Mouse (Mus musculus): Measurements from ENCODE around the gene Alkbh1. TPM values are rescaled to one million over a fixed set of nuclear protein-coding genes. Genes with fewer than 3 reads are reported as not detected.

The Alkbh1 gene
- total RNA-seq, 4 experiments from 2014 or later = 18.8 to 22.9 (median 19.0) TPM

DNA sequence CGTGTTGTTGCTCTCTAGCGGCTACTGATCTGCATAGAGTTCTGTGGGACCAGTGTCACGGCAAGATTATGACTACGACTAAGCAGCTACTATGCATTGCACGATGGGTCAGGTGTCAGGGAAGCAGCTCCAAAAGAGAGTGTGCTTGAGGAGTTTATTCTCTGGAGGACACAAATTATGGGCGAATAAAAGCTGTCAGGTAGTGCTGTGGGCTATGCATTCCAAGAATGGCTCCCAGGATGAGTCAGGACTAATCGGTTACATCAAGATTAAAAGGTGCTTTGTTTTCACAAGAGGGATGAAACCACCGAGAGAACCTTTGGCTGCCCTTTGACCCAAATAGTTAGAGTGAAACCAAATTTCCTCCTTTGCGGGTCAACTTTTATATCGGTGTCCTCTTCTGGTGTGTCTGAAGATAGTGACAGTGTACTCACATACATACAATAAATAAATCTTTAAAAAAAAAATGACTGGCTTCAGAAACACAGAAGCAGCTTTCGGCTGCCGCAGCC is 23.8 kb downstream of the Alkbh1 start:
- DNase-seq (ENCODE audit: low spot score in 2 of 2) = no peak

DNA sequence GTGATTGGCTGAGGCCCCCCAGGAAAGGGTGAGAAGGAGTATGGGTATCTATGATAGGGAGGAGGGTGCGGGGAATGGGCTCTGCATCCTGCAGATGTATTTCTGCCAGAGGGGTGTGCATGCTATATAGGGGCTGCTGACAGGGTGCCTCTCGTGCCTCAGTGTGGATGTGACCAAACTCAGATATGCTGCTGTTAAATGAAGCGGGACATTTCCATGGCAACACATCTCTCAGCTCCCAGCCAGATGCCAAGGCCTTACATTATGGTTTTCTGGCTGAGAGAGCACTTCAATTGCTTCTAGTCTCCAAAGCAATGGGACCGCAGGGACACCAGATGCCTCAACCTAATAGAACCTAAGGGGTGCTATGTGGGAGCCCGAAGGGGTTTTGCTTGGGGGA is 24.9 kb downstream of the Alkbh1 start:
- no peak for DNase-seq (ENCODE audit: low spot score in 2 of 2)

DNA sequence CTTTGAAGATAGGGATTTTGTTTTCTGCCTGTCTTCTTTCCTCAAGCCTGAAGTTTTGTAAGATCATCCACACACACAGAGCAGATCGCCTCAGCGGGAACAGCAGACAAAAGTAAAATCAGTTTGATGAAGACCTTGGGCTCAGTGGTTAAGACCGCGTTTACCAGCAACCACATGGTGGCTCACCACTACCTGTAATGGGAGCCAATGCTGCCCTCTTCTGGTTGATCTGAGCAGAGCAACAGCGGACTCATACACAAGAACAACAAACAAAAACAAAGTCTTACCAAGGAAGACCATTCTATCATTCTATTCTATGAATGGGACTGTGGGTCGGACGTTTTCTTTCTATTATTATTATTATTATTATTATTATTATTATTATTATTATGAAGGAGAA is 27.1 kb downstream of the Alkbh1 start:
- no peak for DNase-seq (ENCODE audit: low spot score in 2 of 2)

DNA sequence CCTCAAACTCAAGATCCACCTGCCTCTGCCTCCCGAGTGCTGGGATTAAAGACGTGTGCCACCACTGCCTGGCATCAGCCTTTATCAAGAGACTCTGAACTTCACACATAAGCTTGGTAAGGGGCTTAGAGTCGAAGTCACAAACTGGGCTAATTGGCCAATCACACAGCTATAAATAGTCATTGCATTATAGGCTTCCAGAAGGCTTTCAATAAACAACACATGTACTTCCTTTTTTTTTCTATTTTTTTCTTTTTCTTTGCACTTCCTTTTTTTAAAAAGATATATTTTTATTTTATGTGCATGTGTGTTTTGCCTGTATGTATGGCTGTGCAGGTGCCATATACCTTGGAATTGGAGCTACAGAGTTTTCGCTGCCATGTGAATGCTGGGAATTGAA is 28.5 kb downstream of the Alkbh1 start:
- DNase-seq (ENCODE audit: low spot score in 2 of 2) = no peak

DNA sequence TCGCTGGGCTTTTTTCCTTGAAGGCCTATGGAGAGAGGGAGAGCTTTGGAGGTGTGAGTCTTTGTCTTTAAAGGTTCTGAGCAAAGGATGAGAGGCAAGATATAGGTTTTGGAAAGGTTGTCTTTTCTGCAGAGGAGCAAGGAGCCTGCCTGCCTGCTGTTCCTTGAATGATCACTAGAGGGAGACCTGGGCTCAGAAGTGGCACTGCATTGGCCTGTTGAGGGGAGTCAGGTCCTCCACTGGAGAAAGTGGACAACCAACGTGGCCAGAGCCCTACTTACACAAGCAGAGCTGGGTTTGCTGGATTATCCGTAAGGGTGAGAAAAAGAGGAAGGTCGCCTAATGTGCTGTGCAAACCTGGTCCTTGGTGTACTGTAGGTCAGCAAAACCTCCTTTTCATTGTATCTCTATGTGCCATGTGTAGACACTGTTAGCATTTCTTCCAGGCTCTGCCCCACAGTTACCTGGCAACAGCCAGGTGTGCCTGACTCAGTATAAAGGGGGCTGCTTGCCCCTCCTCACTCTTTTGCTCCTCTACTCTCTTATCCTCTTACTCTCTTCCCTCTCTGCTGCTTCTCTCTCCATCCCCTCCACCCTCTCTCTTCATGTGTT is 30.5 kb downstream of the Alkbh1 start:
- peak; percentile 24 to 40 for DNase-seq (ENCODE audit: low spot score in 2 of 2)

DNA sequence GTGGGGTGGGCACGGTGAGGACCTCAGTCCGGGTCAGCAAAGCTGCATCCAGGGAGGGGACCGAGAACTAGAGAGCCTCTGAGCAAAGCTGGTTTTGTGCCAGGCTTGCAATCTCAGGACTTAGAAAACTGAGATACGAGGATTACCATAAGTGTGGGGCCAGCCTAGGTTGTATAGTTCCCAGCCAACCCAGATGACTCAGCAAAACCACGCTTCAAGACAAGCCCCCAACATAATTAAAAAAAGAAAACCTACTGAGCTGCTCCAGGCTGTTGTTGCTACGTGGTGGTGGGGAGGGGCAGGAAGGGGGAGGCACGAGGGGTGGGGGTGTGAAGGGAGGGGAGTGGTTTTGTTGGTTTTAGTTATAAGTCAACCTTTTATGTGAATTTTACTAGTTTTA is 32.8 kb downstream of the Alkbh1 start:
- DNase-seq (ENCODE audit: low spot score in 2 of 2) = no peak

DNA sequence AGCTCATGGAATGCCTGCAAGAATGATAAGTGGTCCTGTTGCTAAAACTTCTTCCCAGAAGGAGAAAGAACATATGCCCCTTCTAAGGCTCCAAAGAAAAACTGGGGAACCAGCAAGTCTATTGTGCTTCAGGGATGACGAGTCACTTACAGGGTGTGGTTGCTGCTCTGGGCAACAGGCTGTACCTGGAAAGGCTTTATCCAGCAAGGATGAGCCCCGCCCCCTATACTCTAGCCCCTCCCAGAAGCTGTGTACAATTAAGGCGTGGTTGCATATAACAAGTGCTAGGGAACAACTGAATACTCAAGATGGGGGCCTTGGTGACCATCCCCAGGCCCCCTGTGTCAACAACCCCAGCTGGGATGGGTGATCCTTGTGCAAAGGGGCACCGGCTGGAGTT is 34.7 kb downstream of the Alkbh1 start:
- no peak for DNase-seq (ENCODE audit: low spot score in 2 of 2)

DNA sequence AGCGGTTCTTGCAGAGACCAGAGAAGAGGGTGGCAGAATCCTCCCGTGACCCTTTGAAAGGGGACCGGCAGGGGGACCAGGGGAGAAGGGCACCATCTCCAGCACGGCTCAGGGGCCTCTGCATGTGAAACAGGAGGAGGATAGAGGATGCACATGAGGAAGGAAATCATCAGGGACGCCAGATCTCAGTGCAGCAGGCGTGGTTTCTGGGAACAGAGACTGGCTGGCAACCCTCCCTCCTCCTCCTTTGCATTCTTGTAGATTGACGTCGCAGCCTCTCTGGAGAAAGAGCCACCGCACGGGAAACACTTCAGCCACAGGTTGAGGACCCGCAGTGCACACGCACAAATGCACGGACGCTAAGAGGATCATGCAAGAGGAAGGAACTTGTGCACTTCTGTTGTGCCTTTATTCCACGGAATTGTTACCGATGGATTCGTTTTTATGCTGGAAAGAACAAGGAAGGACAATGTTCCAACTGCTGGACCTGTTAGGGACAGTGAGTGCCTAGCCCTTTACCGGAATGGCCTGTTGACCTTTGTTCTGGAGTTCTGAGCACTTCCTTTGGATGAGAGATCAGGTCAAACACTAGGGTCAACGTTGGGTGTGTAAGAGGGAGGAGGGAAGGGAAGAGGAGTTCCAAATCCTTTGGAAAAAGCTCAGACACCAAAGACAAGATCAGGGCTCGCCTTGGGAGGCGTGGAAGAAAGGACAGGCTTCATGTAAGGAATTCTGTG is 35.8 kb downstream of the Alkbh1 start:
- no peak for DNase-seq (ENCODE audit: low spot score in 2 of 2)

DNA sequence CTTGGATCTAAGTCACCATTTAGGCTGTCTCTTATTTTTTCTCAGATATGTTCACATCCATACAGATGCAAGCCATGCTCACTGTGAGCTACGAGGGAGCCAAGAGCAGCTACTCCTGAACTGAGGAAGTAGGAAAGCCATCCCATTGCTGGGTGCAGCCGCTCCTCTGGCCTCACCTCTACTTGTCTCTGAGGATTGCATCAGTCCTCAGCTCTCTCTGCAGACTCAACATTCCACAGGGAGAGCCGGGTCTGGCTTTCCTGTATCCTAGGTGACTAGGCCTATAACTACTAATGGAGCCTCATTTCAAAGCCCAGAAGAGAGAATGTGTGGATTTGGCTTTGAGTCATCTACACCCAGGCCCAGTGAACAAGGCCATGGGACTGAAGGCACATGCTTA is 38.1 kb downstream of the Alkbh1 start:
- DNase-seq (ENCODE audit: low spot score in 2 of 2) = no peak

DNA sequence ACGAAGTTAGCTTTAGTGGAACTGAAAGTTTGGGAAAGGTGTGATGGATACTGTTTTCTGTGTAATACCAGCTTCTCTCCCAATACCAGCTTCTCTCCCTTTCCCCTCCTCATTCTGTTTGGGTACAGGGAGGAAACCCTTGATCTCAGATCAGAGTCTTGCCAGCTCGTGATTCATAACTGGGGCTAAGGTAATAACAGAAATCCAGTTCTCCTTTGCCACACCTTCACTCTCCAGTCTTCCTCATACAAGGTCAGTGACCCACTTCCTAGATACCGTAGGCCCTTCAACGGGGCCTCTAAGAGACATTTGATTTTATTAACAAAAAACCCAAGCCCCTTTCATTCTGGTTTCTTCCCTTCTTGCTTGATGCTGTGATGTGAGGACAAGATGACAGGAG is 38.7 kb downstream of the Alkbh1 start:
- no peak for DNase-seq (ENCODE audit: low spot score in 2 of 2)

DNA sequence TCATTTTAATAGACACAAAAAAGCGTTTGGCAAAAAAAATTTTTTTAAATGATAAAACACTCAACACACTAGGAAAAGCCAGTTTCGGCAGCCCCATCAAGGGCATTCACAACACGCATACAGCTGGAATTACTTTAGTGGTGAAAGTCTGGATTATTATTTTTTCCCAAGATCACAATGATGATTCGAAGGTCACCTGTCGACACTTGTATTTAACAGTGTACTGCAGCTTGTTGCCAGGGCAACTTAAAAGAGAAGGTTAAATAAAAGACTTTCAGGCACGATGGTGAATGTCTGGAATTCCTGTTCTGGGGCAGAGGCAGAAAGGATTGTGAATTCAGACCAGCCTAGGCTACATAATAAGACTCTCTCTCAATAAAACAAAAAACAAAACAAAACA is 41.9 kb downstream of the Alkbh1 start:
- DNase-seq (ENCODE audit: low spot score in 2 of 2) = no peak

DNA sequence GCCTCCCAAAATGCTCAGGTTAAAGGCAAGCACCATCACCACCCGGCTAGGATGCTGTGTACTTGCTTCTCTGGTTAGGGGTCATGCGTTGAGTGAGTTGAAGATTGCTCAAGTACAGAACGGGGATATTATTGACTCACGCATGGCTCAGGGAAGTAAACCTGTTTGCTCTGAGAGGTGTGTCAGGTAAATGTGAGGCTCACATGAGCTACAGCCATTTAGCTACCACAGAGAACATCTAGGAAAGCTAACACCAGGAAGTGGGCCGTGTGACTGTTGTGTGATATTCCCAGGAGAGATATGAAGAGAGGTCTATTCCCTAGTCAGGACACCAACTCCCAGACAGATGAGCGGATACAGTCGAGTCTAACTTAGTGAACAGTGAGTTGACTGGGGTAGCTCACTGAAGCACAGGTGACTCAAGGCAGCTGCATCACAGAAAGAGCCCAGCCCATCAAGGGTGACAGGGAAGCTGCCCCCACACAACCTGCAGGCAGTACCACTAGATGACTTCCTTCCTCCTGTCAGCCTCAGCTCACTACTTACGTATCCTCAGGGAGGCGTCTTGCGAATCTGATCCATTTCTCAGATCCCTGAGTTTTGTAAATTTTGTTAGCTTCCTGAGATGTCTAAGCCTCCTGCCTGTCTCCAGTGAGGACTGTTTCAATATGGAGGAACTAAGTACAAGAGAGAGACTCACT is 44.5 kb downstream of the Alkbh1 start:
- DNase-seq (ENCODE audit: low spot score in 2 of 2) = no peak

DNA sequence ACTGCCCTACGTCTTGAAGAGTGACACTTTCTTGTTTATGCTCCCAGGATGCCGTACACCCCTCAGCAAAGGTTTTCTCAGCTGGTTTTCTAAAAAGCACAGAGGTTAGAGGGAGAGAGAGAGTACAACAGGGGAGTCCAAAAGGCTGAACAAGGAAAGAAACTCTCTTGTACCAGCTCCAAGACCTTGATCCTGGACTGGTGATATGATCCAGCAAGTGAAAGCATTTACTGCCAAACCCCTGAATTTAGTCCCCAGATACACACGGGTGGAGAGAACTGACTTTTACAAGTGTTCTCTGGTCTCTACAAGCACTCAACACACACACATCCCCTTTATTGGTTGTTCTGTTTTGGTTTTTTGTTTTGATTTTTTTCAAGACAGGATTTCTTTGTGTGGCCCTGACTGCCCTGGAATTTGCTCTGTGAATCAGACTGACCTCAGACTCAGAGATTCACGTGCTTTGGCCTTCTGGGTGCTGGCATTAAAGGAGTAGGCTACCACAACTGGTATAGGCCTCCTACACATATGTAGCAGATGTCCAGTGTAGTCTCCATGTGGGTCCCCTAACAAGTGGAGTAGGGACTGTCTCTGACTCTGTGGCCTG is 45.9 kb downstream of the Alkbh1 start:
- DNase-seq (ENCODE audit: low spot score in 2 of 2) = no peak

DNA sequence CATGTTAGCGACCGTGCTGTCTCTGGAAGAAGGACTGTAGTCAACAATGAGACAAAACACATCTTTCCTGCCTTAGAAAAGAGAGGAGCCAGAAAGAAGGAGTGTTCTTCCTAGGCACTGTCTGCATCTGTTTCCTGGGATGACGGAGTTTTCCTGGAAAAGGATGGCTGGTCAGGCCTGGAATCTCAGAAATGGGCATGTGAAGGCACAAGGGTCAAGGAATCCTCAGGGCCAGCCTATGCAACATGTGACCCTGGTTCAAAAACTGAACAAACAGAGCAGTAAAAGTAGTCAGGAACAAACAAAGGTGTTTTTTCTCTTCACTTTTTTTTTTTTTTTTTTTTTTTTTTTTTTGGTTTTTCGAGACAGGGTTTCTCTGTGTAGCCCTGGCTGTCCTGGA is 46.7 kb downstream of the Alkbh1 start:
- DNase-seq (ENCODE audit: low spot score in 2 of 2) = no peak

DNA sequence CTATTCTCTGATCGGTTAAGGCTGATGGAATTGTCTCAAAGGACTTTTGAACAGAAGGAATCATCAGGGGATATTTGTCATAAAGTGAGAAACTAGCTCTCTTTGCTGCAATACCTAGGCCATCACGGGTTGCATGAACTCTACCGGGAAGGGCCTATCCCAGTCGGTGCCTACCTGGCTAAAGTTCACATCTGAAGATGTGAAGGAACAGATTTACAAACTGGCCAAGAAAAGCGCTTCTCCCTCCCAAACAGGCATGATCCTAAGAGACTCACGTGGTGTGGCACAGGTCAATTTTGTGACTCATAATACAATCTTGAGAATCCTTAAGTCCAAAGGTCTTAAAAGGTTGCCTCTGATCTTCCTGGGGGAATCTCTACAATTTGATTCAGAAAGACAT is 49.5 kb downstream of the Alkbh1 start:
- no peak for DNase-seq (ENCODE audit: low spot score in 2 of 2)

DNA sequence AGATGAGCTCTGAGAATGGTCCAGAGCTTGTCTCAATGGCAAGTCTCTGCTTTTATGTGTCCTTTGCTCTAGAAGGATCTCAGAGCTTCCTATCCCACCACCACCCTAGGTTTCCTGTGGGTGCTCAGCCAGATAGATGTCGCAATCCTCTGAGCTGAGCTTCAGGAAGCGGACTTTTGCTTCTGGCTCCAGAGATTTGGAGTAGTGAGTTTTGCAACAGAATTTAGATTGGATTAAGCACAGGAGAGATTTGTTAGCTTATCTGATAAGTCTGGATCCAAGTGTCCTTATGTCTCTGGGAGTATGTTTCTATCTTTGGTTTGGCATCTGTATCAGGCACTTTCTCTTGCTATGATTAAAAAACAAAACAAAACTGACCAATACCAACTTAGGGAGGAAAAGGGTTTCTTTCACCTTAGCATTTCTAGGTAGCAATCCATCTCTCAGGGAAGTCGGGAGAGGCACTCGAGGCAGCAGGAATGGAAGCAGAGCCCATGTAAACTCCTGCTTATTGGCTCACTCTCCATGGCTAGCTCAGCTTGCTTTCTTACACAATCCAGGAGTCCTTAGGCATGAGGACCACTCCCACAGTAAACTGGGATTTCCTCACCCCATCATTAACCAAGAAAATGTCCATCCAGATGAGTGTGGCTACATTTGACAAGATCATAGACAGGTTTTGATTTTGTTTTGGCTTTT is 50.2 kb downstream of the Alkbh1 start:
- no peak for DNase-seq (ENCODE audit: low spot score in 2 of 2)

DNA sequence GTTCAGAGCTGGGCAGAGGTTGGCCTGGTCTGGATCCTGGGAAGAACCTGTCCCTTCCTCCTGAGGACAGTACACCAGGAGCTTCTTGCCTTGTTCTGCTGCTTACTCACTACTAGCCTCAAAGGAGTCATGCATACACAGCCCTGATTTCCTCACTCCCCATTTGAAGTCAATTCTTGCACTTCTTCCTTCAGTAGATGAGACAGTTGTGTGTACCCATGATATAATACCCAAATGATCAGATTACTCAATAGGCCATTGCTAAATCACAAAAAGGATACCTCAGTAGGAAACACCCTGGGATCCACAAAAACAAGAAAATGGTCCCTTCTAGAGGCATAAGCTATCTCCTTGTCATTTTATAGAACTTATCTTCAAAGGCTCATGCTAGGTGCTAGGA is 52.5 kb downstream of the Alkbh1 start:
- DNase-seq (ENCODE audit: low spot score in 2 of 2) = no peak

DNA sequence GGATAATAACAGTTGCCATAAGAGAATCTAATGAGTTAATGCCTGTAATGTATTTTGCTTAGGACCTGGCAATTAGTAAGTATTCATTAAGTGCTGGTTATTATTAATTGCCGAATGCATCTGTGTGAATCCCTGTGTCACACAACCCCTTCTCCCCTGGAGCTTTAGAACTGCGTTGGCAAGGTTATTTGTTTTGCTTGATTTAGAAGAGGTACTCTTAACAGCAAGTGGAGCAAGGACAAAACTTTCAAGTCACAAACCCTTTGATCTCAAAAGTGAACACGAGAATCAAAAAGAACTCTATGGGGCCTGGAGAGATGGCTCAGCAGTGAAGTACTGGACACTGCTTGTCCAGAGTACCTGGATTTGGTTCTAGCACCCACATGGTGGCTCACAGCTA is 54.6 kb downstream of the Alkbh1 start:
- DNase-seq (ENCODE audit: low spot score in 2 of 2) = no peak

DNA sequence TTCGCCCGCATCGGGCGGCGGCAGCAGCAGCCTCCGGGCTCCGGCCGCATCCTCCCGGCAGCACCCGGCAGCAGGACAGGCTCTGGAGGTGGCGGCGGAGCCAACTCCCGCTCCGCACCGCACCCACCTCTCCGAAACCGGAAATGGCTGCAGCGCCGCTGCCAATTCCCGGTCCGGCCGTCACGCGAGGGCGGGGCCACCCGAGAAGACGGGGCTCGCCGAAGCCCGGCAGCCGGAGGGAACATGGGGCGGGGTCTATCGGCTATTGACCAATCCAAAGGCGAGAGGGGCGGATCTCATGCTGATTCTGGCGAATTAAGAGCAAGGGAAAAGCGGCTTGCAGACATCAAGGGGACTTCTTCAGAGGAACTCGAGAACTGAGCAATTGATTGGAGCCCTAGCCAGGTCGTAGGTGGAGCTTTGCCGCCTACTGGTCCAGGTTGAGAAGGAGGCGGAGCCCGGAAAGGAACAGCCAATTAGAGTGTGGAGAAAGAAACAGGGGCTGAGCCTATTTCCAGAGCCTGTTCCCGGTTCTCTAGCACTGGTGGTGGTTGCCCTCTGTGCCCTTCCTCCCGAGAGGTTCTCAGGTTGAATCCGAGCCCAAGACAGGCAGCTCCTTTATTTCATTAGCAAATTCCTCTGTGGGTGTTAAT is 55.6 kb downstream of the Alkbh1 start, which contains the start of gene Sptlc2:
TSS of gene Sptlc2 (minus strand) at position 234 of the 653 bp plus-strand sequence.
- peak; percentile 98 to 99 for DNase-seq (ENCODE audit: low spot score in 2 of 2)

DNA sequence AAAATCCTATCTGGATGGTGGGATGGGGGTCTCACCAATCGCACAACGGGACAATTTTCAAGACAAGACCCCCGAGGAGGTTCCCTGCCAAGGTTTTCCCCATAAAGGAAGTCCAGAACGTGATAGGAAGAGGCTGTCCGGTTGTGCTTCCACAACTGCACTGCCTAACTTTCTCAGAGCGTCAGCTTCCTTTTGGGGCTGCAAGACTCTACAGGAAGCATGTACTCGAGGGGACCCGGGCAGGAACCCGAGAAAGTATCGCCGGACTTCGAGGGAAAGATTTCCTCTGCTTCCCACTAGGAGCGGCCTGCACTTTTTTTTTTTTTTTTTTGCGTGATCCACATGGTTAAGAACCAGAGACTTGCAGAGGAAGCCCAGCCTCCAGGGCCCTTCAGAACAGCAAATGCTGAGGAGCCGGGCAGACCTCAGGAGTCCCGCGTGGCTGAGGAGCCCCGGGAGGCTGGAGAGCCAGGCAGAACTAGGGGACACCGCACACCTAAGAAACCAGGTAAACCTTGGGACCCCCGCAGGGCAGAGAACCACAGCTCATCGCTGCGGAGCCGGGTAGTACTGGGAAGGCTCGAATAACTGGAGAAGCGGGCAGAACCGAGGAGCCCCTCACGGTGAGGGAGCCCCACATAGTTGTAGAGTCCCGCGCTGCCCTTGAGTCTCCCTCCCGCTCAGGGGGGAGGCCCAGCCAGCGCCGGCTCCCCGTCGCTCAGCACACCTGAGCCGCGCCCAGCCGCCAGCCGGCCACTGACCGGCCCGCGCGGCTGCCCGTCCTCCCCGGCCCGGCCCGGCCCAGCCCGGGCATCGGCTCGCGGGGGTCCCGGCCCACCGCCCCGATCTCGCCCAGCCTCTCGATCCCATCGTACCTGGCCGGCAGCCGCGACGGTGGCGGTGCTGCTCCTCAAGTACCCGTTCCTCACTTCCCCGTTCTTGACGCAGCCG is 56.4 kb downstream of the Alkbh1 start:
- peak; percentile 12 to 18 for DNase-seq (ENCODE audit: low spot score in 2 of 2)
